Mouse (Mus musculus): ENCODE measurements at regions not wholly inside any gene's neighbourhood (a gene's known extent, or its start where the extent isn't known, plus 50 kb on each side); places are given as distances from the start of the nearest gene placed in this dataset.
"Not testable (repeated sequence)": the region's sequence is repeated elsewhere in the genome, so short reads cannot be mapped to it uniquely, and the experiment has no call there.

DNA sequence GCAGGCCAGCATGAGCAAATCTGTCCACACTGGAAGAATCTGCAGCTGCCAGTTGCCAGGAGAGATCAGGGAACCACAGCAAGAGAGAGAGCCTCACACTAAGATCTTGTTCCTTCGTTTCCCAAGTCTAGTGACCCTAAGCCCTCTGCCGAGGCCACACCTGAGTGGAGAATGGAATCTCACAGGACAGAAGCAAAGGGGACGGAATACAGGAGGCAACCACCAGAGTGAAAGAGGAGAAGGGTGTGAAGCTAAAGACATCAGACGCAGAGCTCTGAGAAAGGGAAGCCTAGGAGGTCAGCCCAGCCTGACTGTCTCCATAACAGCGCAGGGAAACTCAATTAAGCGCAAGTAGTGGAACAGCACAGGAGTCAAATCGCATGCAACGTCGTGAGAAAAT, 75.0 kb downstream of the Suds3 start:
- no peak for DNase-seq (ENCODE audit: low spot score in 2 of 2)

DNA sequence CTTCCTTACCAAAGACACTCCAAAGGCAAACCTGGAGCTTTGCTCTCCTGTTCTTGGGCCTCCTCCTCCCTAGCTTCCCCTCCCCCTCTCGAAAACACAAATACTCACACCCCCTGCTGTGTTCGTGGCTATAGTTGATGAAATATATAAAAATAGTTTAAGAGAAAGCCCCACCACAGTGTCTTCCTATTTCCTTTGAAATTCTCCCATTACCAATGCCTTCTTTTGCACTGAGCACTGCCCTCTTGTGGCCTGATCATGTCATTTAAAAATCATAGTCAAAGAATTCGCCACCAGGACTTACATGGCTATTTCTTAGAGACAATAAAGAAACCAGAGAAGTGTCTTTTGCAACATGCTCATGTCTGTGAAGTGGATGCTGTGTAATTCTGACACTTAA, 78.7 kb downstream of the Suds3 start:
- peak; percentile 8 to 56 for DNase-seq (ENCODE audit: low spot score in 2 of 2)

DNA sequence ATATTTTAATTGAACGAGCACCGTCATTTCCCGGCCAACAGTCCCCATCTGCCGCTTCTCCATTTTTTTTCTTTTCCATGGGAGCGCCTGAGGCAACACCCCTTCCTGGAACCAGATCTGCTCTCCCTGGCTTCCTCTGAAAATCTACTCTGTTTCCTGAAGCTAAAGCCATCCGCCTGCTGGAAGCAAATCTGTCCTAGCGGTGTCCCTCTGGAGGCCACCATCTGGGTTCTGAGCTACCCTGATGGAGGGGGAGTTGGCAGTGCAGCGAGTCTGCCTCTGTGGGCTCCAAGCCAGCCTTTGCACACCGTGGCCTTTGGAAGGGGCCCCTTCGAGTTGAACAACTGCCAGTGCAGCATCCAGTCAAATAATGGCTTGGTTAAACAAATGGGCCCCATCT, 83.8 kb downstream of the Suds3 start:
- DNase-seq (ENCODE audit: low spot score in 2 of 2), result peak; percentile 11

GRCm38 (mm10) chr5:117025689-117026383, 90.1 kb downstream of the Suds3 start:
- no peak for DNase-seq (ENCODE audit: low spot score in 2 of 2)

GRCm38 (mm10) chr5:117018419-117019150, 97.3 kb downstream of the Suds3 start:
- DNase-seq (ENCODE audit: low spot score in 2 of 2), result no peak

GRCm38 (mm10) chr5:117011128-117011527, 104.8 kb downstream of the Suds3 start:
- no peak for DNase-seq (ENCODE audit: low spot score in 2 of 2)

DNA sequence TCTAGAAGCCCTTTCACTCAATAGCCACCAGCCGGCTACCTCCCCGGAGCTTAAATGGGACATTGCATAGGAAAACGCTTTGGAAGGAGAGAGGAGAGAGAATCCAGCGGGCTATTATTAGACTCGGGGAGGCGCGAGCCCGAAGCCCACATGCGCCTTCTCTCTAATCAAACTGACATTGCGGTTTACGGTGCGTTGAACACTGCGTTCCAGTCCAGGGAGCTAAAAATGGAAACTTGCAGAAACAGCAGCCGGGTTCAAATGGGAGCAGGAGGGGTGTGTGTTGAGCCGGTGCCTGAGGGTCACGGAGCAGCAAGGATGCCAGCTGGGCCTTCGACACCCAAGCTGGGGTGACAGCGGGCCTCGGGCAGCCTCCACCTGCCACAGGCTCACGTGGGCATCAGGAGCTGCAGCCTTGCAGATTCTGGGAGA, 115.1 kb downstream of the Suds3 start:
- DNase-seq (ENCODE audit: low spot score in 2 of 2), result peak; percentile 42 to 47

DNA sequence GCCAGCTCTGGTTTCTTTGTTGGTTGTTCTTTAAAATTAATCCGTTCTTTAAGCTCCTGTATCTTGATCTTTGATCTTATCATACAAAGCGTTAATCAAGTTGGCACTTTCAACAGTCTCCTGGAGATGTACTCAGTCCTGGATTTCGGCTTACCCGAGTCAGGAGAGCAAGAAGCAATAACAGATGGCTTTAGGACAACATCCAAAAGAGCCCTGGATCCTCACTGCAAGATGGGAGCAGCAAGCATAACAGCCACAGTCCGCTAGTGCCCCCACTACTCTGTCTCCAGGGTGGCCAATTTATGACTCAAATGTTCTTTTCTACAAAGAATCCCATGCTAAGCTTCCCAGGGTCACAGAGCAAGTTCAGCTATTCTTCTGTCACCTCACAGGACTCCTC, 121.4 kb downstream of the Suds3 start:
- no peak for DNase-seq (ENCODE audit: low spot score in 2 of 2)

DNA sequence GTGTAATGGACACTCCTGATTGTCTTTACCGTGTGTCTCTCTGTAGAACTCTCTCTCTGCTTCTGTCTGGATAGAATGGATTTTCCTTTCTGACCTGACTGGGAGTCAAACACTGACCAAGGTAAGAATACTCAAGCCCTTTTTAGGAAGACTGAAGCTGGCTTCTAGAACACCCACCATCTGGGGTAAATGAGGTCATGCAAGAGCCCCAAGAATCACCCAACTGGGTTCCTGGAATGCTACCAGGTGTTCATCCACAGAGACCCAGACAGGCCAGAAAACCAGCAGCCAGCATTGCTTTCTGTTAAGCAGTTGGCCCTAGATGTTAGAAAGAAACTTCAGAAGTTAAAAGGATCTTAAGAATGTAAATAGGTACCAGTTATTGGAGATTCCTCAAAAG, 122.2 kb downstream of the Suds3 start:
- no peak for DNase-seq (ENCODE audit: low spot score in 2 of 2)

DNA sequence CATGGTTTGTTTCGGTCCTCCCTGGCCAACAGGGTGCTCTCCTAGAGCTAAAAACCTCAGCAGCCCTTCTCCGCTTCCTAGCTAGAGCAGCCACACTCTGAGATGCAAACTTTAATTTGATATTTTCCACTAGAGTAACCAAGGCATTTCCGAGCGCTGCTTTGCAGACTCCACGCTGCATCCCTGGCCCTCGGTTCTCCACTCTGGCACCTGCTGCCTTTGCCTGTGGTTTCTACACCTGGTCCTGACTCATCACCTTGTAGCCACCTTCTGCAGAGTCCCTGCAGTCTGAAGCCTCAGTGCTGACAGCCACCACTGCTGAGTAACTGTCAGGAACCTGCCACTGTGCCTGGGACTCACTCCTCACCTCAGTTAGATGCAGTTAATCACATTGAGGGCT, 124.5 kb downstream of the Suds3 start:
- no peak for DNase-seq (ENCODE audit: low spot score in 2 of 2)

- DNase-seq (ENCODE audit: low spot score in 2 of 2), result not testable (repeated sequence)
These were observed 144.4 kb downstream of the Suds3 start for GRCm38 (mm10) chr5:116971474-116971873.

DNA sequence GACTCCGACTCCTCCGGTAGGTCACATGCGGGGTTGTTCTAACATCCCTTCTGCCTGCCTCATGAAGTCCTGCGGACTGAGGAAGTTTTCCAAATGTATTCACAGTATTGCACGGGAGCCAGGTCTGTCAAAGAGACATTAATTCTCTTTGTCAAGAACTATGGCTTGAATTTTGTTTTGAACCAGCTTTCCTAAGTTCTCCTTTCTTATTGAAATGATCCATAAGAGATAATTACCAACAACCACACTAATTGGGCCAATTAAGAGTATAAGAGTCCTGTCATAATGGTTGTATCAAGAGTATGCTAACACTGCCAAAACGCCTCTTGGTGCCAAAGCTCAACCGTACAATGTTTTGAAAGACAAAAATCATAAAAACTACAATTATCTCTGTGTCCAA, 151.7 kb downstream of the Suds3 start:
- DNase-seq (ENCODE audit: low spot score in 2 of 2), result no peak

- DNase-seq (ENCODE audit: low spot score in 2 of 2), result no peak
These were observed 152.8 kb downstream of the Suds3 start for GRCm38 (mm10) chr5:116963106-116963505.

DNA sequence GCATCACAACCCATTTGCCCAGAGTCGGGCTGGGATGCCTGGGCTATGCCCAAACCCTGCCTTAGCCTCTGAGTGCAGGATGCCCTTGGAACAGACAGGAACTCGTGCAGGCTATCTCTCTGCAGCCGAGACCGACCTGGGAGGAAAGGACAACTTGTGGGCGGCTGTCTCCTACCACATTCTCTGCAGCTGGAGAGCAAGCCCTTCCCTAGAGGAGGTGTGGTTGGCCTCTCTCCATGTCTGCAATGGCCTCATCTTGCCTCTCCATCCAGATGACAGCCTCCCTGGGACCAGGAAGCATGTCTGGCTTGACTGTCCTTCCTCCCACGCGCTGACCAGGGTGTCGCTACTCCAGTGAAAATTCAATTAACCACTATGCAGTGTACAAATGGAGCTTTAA, 155.9 kb downstream of the Suds3 start:
- DNase-seq (ENCODE audit: low spot score in 2 of 2), result no peak

DNA sequence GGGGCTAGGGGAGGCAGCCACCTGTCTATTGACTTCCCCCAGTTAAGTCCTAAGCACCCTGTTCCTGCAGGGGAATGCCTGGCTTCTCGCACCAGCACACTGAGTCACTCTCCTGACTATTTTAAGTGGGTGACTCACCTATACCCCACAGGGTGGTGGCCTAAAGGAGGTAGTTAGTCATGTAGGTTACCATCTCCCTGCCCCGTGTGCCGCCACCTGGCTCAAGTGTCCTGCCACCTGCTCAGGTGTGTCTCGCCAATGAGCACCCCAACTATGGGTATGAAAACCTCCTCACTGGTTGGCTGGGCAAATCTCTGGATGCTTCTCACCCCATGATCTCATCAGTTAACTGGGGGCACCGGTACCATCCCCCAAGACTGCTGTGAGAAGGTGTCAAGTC, 157.8 kb downstream of the Suds3 start:
- DNase-seq (ENCODE audit: low spot score in 2 of 2), result no peak

DNA sequence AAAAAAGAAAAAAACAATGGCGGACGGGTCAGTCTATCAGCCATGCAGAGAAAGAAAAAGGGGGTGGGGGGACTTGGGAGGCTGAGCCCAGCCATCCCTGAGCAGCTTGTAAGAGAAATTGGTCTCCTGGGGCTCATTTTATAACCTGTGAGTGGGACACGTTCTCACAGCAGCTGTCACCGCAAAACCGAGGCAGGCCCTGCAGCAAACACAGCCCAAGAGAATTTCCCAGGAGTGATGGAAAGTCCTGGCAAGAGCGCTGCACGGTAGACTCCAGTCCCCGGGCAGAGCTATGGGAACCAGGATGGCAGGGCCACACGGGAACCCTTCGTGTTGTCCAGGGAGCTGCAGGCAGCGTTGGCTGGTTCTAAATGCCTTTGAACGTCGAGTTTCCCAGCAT, 159.3 kb downstream of the Suds3 start:
- DNase-seq (ENCODE audit: low spot score in 2 of 2), result no peak

DNA sequence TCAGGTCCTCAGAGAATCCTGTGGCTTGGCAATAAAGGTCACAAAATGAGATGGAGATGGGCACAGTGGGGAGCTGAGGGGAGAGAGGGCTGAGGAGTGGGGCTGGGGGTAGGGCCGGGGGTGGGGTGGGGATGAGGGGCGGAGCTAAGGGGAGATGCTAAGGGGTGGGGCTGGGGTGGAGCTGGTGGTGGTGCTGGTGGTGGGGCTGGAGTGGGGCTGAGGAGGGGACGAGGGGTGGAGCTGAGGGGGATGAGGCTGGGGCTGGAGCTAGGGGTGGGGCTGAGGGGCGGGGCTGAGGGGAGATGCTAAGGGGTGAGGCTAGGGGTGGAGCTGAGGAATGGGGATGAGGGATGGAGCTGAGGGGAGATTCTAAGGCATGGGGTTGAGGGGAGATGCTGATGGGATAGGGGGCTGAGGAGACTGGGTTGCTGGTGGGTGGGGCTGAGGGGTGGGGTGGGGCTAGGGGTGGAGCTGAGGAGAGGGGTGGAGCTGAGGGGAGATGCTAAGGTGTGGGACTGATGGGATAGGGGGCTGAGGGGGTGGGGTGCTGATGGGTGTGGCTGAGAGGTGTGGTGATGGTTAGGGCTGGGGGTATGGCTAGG, 165.5 kb downstream of the Suds3 start:
- no peak for DNase-seq (ENCODE audit: low spot score in 2 of 2)

- no peak for DNase-seq (ENCODE audit: low spot score in 2 of 2)
These were observed 181.3 kb downstream of the Suds3 start for GRCm38 (mm10) chr5:116934585-116934984.

DNA sequence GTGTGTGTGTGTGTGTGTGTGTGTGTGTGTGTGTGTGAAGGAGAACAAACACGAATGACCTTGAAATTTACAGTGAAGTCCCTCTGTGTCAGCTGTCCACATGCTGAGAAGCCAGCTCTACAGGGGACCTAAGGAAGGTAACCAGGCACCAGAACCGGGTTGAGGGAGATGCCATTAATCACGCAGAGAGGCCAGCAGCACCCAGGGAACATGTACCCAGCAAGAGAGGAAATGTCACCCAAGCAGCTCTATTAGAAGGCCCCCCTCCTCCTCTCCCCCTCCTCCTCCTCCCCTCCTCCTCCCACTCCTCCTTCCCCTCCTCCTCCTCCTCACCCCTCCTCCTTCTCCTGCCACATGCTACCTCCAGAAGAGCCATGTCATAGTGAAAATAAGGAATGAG, 181.8 kb downstream of the Suds3 start:
- DNase-seq (ENCODE audit: low spot score in 2 of 2), result no peak

GRCm38 (mm10) chr5:116933105-116933504, 182.8 kb downstream of the Suds3 start:
- DNase-seq (ENCODE audit: low spot score in 2 of 2), result no peak

DNA sequence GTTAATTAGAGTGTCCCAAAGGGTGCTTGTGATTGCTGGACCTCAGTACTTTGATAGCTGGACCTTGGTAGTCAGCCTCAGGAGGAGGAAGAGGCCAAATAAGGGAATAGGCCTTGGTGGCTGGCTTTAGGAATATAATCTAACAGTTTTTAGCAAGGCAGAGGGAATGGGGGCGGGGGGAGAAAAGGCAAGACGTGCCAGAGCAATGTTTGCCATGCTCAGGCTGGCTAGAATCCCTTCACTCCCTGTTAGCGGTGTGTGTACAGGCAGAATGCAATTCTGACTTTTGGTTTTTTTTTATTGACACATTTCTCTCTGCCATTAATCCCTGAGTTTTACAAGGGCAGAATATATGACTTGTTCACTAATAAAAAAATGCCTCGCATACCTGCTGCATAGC, 192.2 kb downstream of the Suds3 start:
- no peak for DNase-seq (ENCODE audit: low spot score in 2 of 2)

GRCm38 (mm10) chr5:116922059-116922671, 193.7 kb downstream of the Suds3 start:
- DNase-seq (ENCODE audit: low spot score in 2 of 2), result no peak

DNA sequence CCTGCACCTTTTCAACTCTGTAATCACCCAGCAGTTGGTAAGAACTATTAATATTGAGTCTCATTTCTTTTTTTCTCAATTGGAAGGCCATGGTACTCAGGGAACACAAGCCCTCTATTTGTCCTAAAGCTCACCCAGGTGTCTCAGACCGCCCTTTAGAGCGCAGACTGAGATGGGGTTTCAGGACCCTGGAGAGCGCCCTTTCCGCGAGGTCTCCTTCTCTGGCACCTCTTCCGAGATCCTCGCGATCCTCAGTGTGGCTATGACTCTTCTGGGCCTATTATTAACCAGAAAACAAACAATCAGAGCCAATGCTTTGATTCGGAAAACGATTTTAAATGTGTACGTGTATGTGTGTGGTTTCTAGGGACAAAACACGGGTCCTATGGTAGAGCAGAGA, 201.0 kb downstream of the Suds3 start:
- no peak for DNase-seq (ENCODE audit: low spot score in 2 of 2)
